Comparison of ENCODE assay signal across 11 mouse cellular contexts in the genomic region with DNA sequence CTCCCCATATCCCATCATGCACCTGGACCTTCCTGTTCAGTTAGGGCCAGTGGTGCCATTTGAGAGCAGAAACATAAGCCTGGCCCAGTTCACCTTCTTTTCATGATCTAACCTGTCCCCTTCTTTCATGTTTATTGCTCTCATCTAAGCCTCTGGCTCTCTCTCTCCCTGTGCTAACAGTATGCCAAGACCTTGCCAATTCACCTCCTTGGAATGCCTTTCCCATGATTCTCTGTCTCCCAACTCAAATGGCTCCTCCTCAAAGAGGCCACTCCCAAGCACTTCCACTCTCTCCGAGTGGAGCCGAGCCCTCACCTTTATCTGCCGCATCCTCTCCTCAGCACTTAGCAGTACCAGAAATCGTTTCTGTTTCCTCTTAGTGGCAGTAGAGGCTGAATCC.
DNase-seq lines count a peak whose midpoint lies in the region; ATAC-seq and TF ChIP-seq lines count a peak whose summit lies in the region.
"Had no signal": no experiment of that assay in that cellular context is flagged by ENCODE, and none has a peak within 500 bp of the region (broad histone marks: within the 10 kb centered on the region; RNA-seq: fewer than 3 reads in every experiment).

No protein-coding gene starts in this region.

- no peak overlapping the region for H3K4me2 ChIP-seq in kidney, embryonic 16.5 days (replicated peaks; ENCODE audit: low read depth, low read length)
- H3K4me2 ChIP-seq in hindbrain, embryonic 14.5 days (replicated peaks): no peak overlapping the region
- H3K4me2 ChIP-seq: limb, embryonic 13.5 days had no signal

- H3K9me3 ChIP-seq in kidney, embryonic 16.5 days (ENCODE audit: low read length): no peaks in the 10 kb centered on the region
- H3K9me3 ChIP-seq in hindbrain, embryonic 14.5 days (ENCODE audit: control insufficient read depth, low read length): no peaks in the 10 kb centered on the region
- H3K9me3 ChIP-seq: limb, embryonic 13.5 days had no signal

- TF ChIP-seq POLR2A in kidney, adult 2 months (IDR thresholded peaks at IDR 0.05; ENCODE audit: low read depth, low read length): no peak
- no peak for TF ChIP-seq POLR2A in testis, adult 2 months (IDR thresholded peaks at IDR 0.05; ENCODE audit: control insufficient read depth, low read depth, low read length)
- no peak for TF ChIP-seq POLR2A in thymus, adult 2 months (IDR thresholded peaks at IDR 0.05; ENCODE audit: control insufficient read depth, extremely low read depth, insufficient read depth, low read length, poor library complexity)

- DNase-seq in kidney, adult 2 months: no peak
- no peak for DNase-seq in testis, postnatal 10 days (ENCODE audit: low spot score)
- DNase-seq in hindbrain, embryonic 14.5 days (ENCODE audit: low spot score): no peak
- DNase-seq in thymus, adult 2 months: no peak
- no peak for DNase-seq in adrenal gland, postnatal 4 days (ENCODE audit: low spot score in 2 of 2)
- DNase-seq: adrenal gland, postnatal 14 days; kidney, postnatal 4 days; liver, postnatal 0 days had no signal

- H3K27me3 ChIP-seq in kidney, embryonic 16.5 days (ENCODE audit: insufficient read depth, low read length): no peaks in the 10 kb centered on the region
- H3K27me3 ChIP-seq in kidney, adult 2 months (replicated peaks; ENCODE audit: control insufficient read depth, insufficient read depth, low read length): no peaks in the 10 kb centered on the region
- no peaks in the 10 kb centered on the region for H3K27me3 ChIP-seq in testis, adult 2 months (ENCODE audit: control insufficient read depth, insufficient read depth, low read length)
- H3K27me3 ChIP-seq in hindbrain, embryonic 14.5 days (ENCODE audit: control insufficient read depth, insufficient read depth, low read length): no peaks in the 10 kb centered on the region
- no peaks in the 10 kb centered on the region for H3K27me3 ChIP-seq in thymus, adult 2 months (ENCODE audit: control insufficient read depth, insufficient read depth, low read length)
- H3K27me3 ChIP-seq: limb, embryonic 13.5 days had no signal

- no peak for ATAC-seq in kidney, embryonic 16.5 days (ENCODE audit: low FRiP score, low TSS enrichment)
- no peak for ATAC-seq in hindbrain, embryonic 14.5 days (ENCODE audit: low FRiP score)
- ATAC-seq: liver, postnatal 0 days had no signal

- H3K4me1 ChIP-seq in kidney, embryonic 16.5 days (ENCODE audit: insufficient read depth, low read length): peaks cover 64% of the 10 kb centered on the region
- H3K4me1 ChIP-seq in kidney, adult 2 months (ENCODE audit: control insufficient read depth, insufficient read depth, low read length): peaks cover 2% of the 10 kb centered on the region; the same call in 1 of the 2 replicates
- peaks cover 4% of the 10 kb centered on the region for H3K4me1 ChIP-seq in testis, adult 2 months (ENCODE audit: control insufficient read depth, insufficient read depth, low read length)
- peaks cover 82% of the 10 kb centered on the region for H3K4me1 ChIP-seq in hindbrain, embryonic 14.5 days (replicated peaks; ENCODE audit: control insufficient read depth, insufficient read depth, low read length)
- H3K4me1 ChIP-seq in thymus, adult 2 months (replicated peaks; ENCODE audit: control insufficient read depth, insufficient read depth, low read length): no peaks in the 10 kb centered on the region

- 82% methylated on average over 4 of the region's 4 CpGs for WGBS in kidney, embryonic 16.5 days
- WGBS in kidney, adult 2 months: 88% methylated on average over 4 of the region's 4 CpGs
- 94% methylated on average over 4 of the region's 4 CpGs for WGBS in hindbrain, embryonic 14.5 days
- WGBS in thymus, adult 2 months: 97% methylated on average over 4 of the region's 4 CpGs

- H3K9ac ChIP-seq in kidney, embryonic 16.5 days (replicated peaks; ENCODE audit: low read length): no peak overlapping the region
- H3K9ac ChIP-seq in hindbrain, embryonic 14.5 days: no peak overlapping the region
- H3K9ac ChIP-seq: limb, embryonic 13.5 days; liver, postnatal 0 days had no signal

- TF ChIP-seq CTCF in kidney, adult 2 months (conservative IDR thresholded peaks at IDR 0.05; ENCODE audit: insufficient read depth, insufficient read length, low read depth, low read length): no peak
- no peak for TF ChIP-seq CTCF in testis, adult 2 months (IDR thresholded peaks at IDR 0.05; ENCODE audit: control insufficient read depth, insufficient read depth, insufficient replicate concordance, low read depth, low read length)
- no peak for TF ChIP-seq CTCF in thymus, adult 2 months (IDR thresholded peaks at IDR 0.05; ENCODE audit: borderline replicate concordance, control insufficient read depth, extremely low read depth, insufficient read depth, low read length, poor library complexity)

- H3K27ac ChIP-seq in kidney, embryonic 16.5 days (ENCODE audit: low read length): peak overlapping the region; percentile 94
- no peak overlapping the region for H3K27ac ChIP-seq in kidney, adult 2 months (ENCODE audit: insufficient read depth, low read depth, low read length)
- peak overlapping the region; percentile 45; the same call in 1 of the 2 replicates for H3K27ac ChIP-seq in testis, adult 2 months (ENCODE audit: control insufficient read depth, insufficient read depth, low read depth, low read length)
- H3K27ac ChIP-seq in hindbrain, embryonic 14.5 days: peak overlapping the region; percentile 75
- H3K27ac ChIP-seq in thymus, adult 2 months (ENCODE audit: control insufficient read depth, insufficient read depth, low read length): no peak overlapping the region
- H3K27ac ChIP-seq: limb, embryonic 13.5 days had no signal

- H3K36me3 ChIP-seq in kidney, embryonic 16.5 days (ENCODE audit: insufficient read depth, low read length): 0 out of 2 replicates have a peak, but pooled peaks cover 3% of the 10 kb centered on the region
- H3K36me3 ChIP-seq in kidney, adult 2 months (ENCODE audit: control insufficient read depth, insufficient read depth, low read length): no peaks in the 10 kb centered on the region
- no peaks in the 10 kb centered on the region for H3K36me3 ChIP-seq in testis, adult 2 months (ENCODE audit: control insufficient read depth, insufficient read depth, low read length)
- no peaks in the 10 kb centered on the region for H3K36me3 ChIP-seq in hindbrain, embryonic 14.5 days (replicated peaks; ENCODE audit: control insufficient read depth, insufficient read depth)
- no peaks in the 10 kb centered on the region for H3K36me3 ChIP-seq in thymus, adult 2 months (ENCODE audit: control insufficient read depth, insufficient read depth, low read length)

- no peak overlapping the region for H3K4me3 ChIP-seq in kidney, embryonic 16.5 days (ENCODE audit: low read length)
- no peak overlapping the region for H3K4me3 ChIP-seq in kidney, adult 2 months (ENCODE audit: insufficient read depth, low read depth, low read length)
- no peak overlapping the region for H3K4me3 ChIP-seq in testis, adult 2 months (ENCODE audit: control insufficient read depth, low read depth, low read length)
- no peak overlapping the region for H3K4me3 ChIP-seq in hindbrain, embryonic 14.5 days (replicated peaks; ENCODE audit: low read length)
- no peak overlapping the region for H3K4me3 ChIP-seq in thymus, adult 2 months (ENCODE audit: control insufficient read depth, insufficient read depth, low read length)
- H3K4me3 ChIP-seq: limb, embryonic 13.5 days had no signal

Comparison
In these comparisons a context has a peak if more than half of its experiments do, and no peak if none do; other contexts are left out.
1. H3K27ac ChIP-seq: peak in kidney, embryonic 16.5 days (single experiment), testis, adult 2 months (single experiment) and hindbrain, embryonic 14.5 days (single experiment); none in kidney, adult 2 months (single experiment) and thymus, adult 2 months (single experiment).